Mouse (Mus musculus): Measurements from ENCODE around the gene Hoxa9. TPM values are rescaled to one million over a fixed set of nuclear protein-coding genes. Genes with fewer than 3 reads are reported as not detected.

The Hoxa9 gene
- total RNA-seq, 2 experiments from 2014 or later, result 7.5 to 8.8 TPM

DNA sequence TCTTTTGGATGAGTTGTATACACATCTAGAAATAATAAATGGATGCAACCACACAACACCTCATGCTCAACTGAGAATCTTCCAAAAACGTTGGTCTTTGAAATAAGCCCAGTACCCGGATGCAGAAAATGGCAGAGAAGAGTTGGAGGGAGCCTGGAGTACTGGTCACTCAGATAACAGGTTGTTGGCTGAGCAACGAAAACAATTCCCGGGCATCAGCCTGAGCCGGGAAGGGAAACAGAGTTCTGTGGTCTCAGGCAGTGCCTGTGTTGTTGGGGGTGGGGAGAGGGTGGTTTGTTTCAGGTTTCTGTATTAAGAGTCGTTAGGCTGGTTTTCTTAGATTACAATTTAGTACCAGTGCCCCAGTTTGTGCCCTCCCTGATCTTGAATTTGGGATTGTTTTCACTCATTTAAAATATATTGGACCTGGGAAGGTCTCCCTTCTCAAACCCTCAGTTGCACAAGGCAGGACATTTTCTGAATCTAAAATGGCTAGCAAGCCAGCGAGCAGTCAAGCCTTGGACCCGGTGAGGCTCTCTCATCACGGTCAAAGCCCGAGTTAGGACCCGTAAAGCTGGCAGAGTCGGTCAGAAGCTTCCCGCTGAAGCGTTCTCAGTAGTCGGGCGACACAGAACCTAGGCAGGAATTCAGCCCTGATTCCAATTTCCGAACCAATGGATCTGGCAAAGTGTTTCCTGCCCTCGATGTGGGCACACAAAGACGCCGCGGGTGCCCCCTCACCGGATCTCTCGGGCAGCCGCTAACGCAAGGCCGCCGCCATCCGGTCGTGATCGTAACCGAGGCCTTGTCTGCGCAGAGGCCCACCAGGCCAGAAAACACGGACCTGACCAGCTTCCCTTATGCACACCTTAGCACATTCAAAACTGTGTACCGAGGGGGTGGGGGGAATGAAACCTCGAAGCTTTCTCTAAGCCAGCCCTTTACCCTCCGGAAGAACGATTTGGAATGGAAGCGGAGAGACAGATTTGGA is 2.1 kb downstream of the Hoxa9 start:
- H3K27ac ChIP-seq, result peak overlapping the region; percentile 93
- DNase-seq, result peak; percentile 77
- TF ChIP-seq CTCF (IDR thresholded peaks at IDR 0.05), result no peak
- peak overlapping the region; percentile 76 for H3K4me3 ChIP-seq
- intact Hi-C loops (cut with DNase I), result loop anchor here (1.0 kb wide), 1 partner anchor 1056 kb away; no protein-coding TSS in a partner anchor

DNA sequence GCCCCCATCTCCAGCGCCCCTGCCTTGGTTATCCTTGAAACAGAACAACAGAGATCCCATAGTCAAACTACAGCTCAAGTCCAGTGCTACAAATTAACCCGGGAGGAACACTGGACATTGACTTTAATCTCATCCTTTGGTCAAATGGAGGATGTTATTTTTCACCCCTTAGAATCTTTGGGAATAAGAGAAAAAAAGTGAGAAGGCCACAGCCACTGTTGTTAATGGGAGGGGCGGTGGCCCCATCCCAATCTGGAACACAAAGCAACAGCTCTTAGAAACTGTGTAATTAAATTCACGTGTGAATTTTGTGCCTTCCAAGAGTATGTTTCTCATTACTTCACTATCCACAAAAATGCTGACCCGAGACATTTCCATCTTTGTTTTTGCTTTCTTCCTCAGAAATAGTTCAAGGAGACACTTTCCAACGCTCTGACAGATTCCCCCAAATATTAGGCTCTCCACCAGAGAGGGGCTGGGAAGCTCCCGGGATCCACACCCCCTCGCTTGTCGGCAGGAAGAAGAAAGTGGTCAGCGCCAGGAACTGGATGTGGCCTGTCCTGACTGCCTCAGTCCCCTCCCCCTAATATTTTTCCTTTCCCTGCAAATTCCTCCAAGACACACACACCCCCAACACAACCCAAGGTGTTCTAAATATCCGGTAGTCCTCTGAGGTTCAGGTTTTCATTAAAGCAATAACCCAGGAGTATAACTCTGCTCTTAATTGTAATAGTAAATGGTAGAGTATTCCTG is 3.2 kb downstream of the Hoxa9 start:
- TF ChIP-seq CTCF (IDR thresholded peaks at IDR 0.05), result no peak
- no peak for DNase-seq
- Histone ChIP-seq H3K4me3 (peak overlapping the region; percentile 76), H3K27ac (peak overlapping the region; percentile 93)
- intact Hi-C loops (cut with DNase I), result no loop called here

DNA sequence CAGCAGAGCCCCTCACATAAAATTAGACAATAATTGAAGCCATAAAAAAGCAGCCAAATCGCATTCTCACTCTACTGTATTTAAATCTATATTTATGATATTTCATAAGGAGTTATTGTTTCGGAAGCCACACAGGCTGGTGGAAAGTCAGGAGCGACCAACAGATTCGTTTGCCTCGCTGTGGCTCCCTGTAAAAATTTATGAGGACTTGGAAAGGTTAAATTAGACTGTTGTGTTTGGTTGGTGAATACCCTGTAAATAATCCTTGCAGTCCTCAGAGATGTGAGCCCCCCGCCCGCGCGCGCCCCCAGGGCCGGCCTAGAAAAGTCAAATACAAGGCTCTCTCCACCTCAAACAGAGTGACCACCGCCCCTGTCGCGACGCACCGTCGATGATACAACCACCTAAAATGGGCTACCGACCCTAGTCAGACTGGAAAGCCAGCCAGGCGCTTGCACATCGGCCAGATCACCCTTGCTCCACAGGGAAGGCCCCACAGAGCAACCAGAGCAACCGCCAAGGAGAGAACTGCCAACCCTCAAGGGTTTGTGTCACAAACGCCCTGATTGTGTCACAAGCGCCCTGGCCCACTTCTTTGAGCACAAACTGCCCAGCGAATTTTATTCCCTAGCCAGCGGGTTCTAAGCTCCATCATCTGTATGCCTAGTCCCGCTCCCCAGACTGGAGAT is 4.2 kb downstream of the Hoxa9 start:
- peak overlapping the region; percentile 76 for H3K4me3 ChIP-seq
- DNase-seq, result no peak
- intact Hi-C loops (cut with DNase I), result no loop called here

DNA sequence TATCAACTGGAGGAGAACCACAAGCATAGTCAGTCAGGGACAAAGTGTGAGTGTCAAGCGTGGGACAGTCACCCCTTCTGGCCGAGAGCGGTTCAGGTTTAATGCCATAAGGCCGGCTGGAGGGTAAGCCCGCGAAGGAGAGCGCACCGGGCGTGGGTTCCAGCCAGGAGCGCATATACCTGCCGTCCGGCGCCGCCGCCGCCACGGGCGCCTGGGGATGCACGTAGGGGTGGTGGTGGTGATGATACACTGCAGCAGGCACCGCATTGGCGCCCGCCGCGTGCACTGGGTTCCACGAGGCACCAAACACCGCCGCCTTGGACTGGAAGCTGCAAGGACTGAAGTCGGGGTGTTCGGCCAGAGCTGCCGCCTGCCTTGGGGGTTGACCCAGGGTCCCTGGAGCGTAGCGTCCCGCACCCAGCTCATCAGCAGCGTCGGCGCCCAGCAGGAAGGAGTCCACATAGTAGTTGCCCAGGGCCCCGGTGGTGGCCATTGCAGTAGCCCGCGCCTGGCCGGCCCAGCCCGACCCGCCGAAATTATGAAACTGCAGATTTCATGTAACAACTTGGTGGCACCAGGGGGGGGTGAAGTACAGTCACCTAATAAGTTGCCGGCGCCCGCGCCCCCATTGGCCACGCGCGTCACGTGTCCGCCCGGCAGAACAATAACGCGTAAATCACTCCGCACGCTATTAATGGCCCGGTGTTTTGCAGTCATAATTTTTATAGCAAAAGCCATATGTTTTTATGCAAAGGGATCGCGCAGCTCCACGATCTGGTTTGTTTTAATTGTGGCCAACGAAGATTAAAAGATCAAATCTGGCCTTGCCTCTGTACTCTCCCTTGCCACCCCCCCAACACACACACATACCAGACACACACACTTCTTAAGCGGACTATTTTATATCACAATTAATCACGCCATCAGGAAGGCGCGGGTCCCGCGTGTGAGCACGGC is 5.0 kb downstream of the Hoxa9 start:
- intact Hi-C loops (cut with DNase I), result loop anchor here (2.0 kb wide), 1 partner anchor 15 kb away; no protein-coding TSS in a partner anchor
- DNase-seq, result peak; percentile 93
- H3K4me3 ChIP-seq, result peak overlapping the region; percentile 76
- H3K27ac ChIP-seq, result peak overlapping the region; percentile 93
- TF ChIP-seq CTCF (IDR thresholded peaks at IDR 0.05), result no peak

More for the DNA sequence above, 4.2 kb downstream of the Hoxa9 start:
- peak overlapping the region; percentile 93 for H3K27ac ChIP-seq
- no peak for TF ChIP-seq CTCF (IDR thresholded peaks at IDR 0.05)

DNA sequence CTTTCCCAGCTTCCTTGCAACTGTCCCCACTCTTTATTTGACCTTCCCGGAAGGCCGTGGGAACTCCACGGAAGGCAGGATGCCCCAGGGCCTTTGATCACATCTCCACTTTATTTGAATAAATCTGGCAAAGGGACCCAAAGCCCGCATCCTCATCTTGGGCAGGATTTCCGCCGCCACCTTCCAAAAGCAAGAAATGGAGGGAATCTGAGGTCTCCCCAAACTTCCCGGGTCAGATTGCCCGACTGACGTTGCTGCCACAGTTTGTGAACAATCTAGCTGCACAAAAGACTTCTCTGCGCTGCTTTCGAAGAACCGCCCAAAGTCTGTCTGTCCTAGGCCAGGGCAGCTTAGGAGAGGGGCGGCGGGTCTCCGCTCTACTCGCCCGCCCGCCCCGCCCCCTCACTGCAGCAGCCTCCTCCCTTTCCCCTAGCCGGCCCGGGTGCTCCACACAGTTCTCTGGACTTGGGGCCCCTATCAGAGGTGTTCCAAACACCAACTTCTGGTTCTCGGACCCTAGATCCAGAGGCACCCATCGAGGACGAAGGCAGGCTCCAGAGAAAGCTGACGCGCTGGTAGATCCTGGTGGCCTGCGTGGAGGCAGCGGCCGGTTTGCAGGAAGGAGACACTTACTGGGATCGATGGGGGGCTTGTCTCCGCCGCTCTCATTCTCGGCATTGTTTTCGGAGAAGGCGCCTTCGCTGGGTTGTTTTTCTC is 5.8 kb downstream of the Hoxa9 start:
- no peak for DNase-seq
- intact Hi-C loops (cut with DNase I), result loop anchor here (2.0 to 5.0 kb wide), 2 partner anchors 14 to 753 kb away; partner anchors contain the start of gene Cbx3

DNA sequence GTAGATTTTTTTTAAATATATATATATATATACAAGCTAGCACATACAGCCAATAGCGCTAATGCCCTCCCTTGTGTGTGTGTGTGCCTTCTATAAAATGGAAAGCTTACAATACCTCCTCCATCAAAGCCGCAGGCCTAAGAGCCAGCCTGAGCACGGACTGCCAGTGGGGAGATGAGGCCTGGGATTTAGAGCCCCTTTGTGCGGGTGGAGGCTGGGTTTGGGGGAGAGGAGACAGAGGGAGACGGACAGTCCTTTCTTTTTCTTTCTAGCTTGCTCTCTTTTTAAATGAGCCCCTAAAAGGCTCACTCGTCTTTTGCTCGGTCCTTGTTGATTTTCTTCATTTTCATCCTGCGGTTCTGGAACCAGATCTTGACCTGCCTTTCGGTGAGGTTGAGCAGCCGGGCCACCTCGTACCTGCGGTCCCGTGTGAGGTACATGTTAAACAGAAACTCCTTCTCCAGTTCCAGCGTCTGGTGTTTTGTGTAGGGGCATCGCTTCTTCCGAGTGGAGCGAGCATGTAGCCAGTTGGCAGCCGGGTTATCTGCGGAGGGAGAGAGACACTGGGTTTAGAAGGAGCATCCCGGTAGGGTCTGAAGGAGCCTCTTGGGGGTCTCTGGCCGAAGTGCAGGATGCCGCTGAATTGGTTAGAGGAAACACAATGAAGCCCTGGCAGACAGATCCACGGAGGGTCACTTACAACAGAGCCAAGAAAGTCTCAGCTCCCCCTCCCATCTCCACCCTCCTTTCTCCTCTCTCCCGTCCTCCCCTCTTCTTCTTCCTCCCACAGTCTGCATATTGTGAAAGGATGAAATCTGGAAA is 6.7 kb downstream of the Hoxa9 start:
- no peak for TF ChIP-seq CTCF (IDR thresholded peaks at IDR 0.05)
- Histone ChIP-seq H3K27ac (peak overlapping the region; percentile 93), H3K4me3 (peak overlapping the region; percentile 76)
- intact Hi-C loops (cut with DNase I), result loop anchor here (2.0 to 5.0 kb wide), 2 partner anchors 13 to 752 kb away; partner anchors contain the start of gene Cbx3
- no peak for DNase-seq

More for the DNA sequence above, 5.8 kb downstream of the Hoxa9 start:
- TF ChIP-seq CTCF (IDR thresholded peaks at IDR 0.05), result no peak
- peak overlapping the region; percentile 93 for H3K27ac ChIP-seq
- H3K4me3 ChIP-seq, result peak overlapping the region; percentile 76

DNA sequence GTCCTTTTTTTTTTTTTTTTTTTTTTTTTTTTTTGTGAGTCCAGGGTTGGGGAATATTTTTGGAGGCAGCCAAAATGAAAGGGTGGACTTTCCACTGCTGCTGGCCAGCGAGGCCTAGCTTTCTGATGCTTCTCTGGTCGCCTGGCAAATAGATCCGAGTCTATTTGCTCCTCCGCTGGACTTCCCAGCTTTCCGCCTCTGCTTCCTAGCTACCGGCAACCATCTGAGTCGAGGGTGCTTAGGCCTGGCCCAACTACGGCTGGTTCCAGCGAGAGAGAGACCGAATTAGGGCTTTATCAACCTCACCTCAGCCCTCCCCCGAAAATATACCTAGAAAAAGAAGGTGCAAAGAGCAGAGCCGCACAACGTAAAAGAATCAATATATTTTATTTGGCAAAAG is 8.2 kb downstream of the Hoxa9 start:
- peak overlapping the region; percentile 93 for H3K27ac ChIP-seq
- no peak for TF ChIP-seq CTCF (IDR thresholded peaks at IDR 0.05)
- DNase-seq, result peak; percentile 35
- intact Hi-C loops (cut with DNase I), result loop anchor here (5.0 kb wide), 1 partner anchor 750 kb away; the partner anchor contains the start of gene Cbx3
- H3K4me3 ChIP-seq, result peak overlapping the region; percentile 76

DNA sequence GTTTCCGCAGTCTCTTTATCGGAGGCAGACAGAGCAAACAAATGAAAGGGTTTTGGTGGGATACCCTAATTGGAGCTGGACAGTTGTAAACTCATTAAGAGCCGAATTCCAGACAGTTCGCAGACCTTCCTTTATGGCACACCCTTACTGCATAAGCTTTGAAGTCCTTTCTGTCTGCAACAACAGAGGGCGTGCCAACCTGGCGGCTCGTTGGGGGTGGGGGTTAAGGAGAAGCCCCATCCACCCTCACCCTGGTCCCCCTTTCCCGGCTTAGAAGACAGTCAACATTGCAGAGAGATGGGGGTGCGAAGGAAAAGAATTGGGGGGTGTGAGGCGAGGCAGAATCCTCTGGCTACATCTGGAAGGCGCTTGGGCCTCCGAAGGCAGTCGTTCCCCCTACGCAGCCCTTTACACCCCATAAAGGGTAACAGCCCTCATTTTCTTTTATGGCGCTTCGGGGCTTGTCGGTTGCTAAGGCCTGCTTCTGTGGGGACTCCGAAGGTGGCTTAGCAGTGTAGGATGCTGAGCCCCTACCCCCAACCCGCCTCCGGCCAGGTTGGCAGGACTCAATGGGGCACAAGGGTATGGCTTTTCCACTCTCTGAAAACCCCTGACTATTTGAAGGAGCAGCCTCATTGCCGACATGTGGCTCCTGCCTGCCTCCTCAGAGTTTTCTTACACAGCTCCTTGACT is 8.8 kb downstream of the Hoxa9 start:
- H3K4me3 ChIP-seq, result peak overlapping the region; percentile 76
- no peak for TF ChIP-seq CTCF (IDR thresholded peaks at IDR 0.05)
- intact Hi-C loops (cut with DNase I), result loop anchor here (2.0 to 5.0 kb wide), 3 partner anchors 345 to 750 kb away; partner anchors contain the start of gene Cbx3
- peak; percentile 54 for DNase-seq
- peak overlapping the region; percentile 93 for H3K27ac ChIP-seq
